Mouse (Mus musculus) 3134 (cell line): ENCODE data around the gene Tcf7.

ENCODE experiments used
- DNase-seq: peaks from one replicate; pipeline ENCODE4 v3.0.0-alpha.2; 2011; ENCODE audit warnings: low spot score; ENCODE audit not compliant: insufficient read length; ENCODE audit errors: extremely low read depth

The Tcf7 gene

GRCm38 (mm10) chr11:52283596-52284571 lies 1.1 kb upstream of the Tcf7 start:
- no peak for DNase-seq

- DNase-seq = no peak
Observed at GRCm38 (mm10) chr11:52282420-52282773, 417 bp downstream of the Tcf7 start.

GRCm38 (mm10) chr11:52281568-52282328 lies 1.1 kb downstream of the Tcf7 start:
- DNase-seq = peak; percentile 43

GRCm38 (mm10) chr11:52280566-52281455 lies 2.0 kb downstream of the Tcf7 start:
- DNase-seq = no peak

- DNase-seq = no peak
Observed at GRCm38 (mm10) chr11:52279611-52280145, 3.1 kb downstream of the Tcf7 start.

GRCm38 (mm10) chr11:52278991-52279390 lies 3.8 kb downstream of the Tcf7 start:
- no peak for DNase-seq

- DNase-seq = no peak
Observed at GRCm38 (mm10) chr11:52278164-52278563, 4.7 kb downstream of the Tcf7 start.

- DNase-seq = no peak
Observed at GRCm38 (mm10) chr11:52277433-52278150, 5.2 kb downstream of the Tcf7 start.

GRCm38 (mm10) chr11:52276961-52277391 lies 5.8 kb downstream of the Tcf7 start:
- no peak for DNase-seq

GRCm38 (mm10) chr11:52275774-52276555 lies 6.8 kb downstream of the Tcf7 start:
- no peak for DNase-seq

- no peak for DNase-seq
Observed at GRCm38 (mm10) chr11:52275366-52275765, 7.4 kb downstream of the Tcf7 start.

- no peak for DNase-seq
Observed at GRCm38 (mm10) chr11:52274456-52275112, 8.2 kb downstream of the Tcf7 start.

- DNase-seq = no peak
Observed at GRCm38 (mm10) chr11:52273942-52274330, 8.9 kb downstream of the Tcf7 start.

GRCm38 (mm10) chr11:52273183-52273941 lies 9.5 kb downstream of the Tcf7 start:
- DNase-seq = peak; percentile 82

GRCm38 (mm10) chr11:52272619-52273018 lies 10.2 kb downstream of the Tcf7 start:
- peak; percentile 52 for DNase-seq

GRCm38 (mm10) chr11:52271765-52272495 lies 10.9 kb downstream of the Tcf7 start:
- DNase-seq = no peak

- DNase-seq = no peak
Observed at GRCm38 (mm10) chr11:52269841-52270240, 13.0 kb downstream of the Tcf7 start.
